Mouse (Mus musculus): Measurements from ENCODE around the gene Serbp1.

DNA sequence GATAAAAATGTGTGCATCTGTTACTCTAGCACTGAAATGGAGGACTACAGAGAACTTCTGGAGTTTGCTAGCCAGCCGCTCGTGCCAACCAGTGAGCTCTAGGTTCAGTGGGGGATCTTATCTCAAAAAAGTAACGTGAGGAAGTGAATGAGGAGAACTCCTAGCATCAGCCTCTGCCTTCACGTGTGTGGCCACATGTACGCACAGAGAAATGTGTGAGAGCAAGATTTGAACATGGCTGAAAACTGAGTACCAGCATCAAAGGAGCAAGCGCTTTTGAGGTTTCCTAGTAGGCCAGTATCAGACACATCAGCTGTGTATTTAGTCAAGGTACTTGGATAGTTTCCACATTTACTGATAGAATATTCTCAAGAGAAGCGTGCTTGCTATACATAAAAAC lies 27.0 kb downstream of the Serbp1 start:
- TF ChIP-seq CTCF (IDR thresholded peaks at IDR 0.05; ENCODE audit: control insufficient read depth, insufficient read depth, insufficient read length) (no peak), MYOD1 (IDR thresholded peaks at IDR 0.05; ENCODE audit: control insufficient read depth, insufficient read length, low read depth) (no peak), USF1 (IDR thresholded peaks at IDR 0.05; ENCODE audit: low read depth) (no peak), MAX (IDR thresholded peaks at IDR 0.05) (no peak), CEBPB (IDR thresholded peaks at IDR 0.05; ENCODE audit: low read depth) (no peak)
